Mouse (Mus musculus) forebrain, embryonic 14.5 days (tissue): ENCODE data around the gene Nmnat3. TPM values are rescaled to one million over a fixed set of nuclear protein-coding genes. Genes with fewer than 3 reads are reported as not detected.

Experiments
- ATAC-seq: fragments of 200-750 bp; cut with Nextera tagmentation; 2 replicates; pipeline ENCODE4 v1.8.0; 2017; ENCODE audit warnings: mild to moderate bottlenecking, moderate library complexity
- DNase-seq: peaks from one replicate; pipeline ENCODE4 v3.0.0-alpha.2; 2015; ENCODE audit warnings: low spot score
- H3K27ac ChIP-seq: fragments of 300-500 bp; sonication (generic); 2 replicates; pipeline ENCODE4 v1.5.1; 2014; ENCODE audit warnings: low read depth, mild to moderate bottlenecking, control low read depth, low read length, moderate library complexity
- H3K27me3 ChIP-seq: fragments of 300-500 bp; sonication (generic); replicated peaks from 2 replicates; pipeline ENCODE4 v1.6.1; 2014; ENCODE audit warnings: low read length, control low read depth, mixed read lengths; ENCODE audit not compliant: control insufficient read depth, insufficient read depth
- H3K36me3 ChIP-seq: fragments of 300-500 bp; sonication (generic); 2 replicates; pipeline ENCODE4 v1.6.1; 2014; ENCODE audit warnings: low read length, control low read depth; ENCODE audit not compliant: control insufficient read depth, insufficient read depth
- H3K4me1 ChIP-seq: fragments of 300-500 bp; sonication (generic); 2 replicates; pipeline ENCODE4 v1.6.1; 2014; ENCODE audit warnings: antibody characterized with exemption, low read length, control low read depth; ENCODE audit not compliant: control insufficient read depth, insufficient read depth
- H3K4me2 ChIP-seq: fragments of 300-500 bp; sonication (generic); 2 replicates; pipeline ENCODE4 v1.6.1; 2014; ENCODE audit warnings: mild to moderate bottlenecking, control low read depth, low read length
- H3K4me3 ChIP-seq: fragments of 300-500 bp; sonication (generic); 2 replicates; pipeline ENCODE4 v1.5.1; 2014; ENCODE audit warnings: low read depth, low read length, control low read depth
- H3K9ac ChIP-seq: fragments of 300-500 bp; sonication (generic); 2 replicates; pipeline ENCODE4 v1.6.1; 2014; ENCODE audit warnings: mild to moderate bottlenecking, low read length, control low read depth, moderate library complexity
- H3K9me3 ChIP-seq: fragments of 300-500 bp; sonication (generic); replicated peaks from 2 replicates; pipeline ENCODE4 v1.6.1; 2016; ENCODE audit warnings: low read length, control low read depth, mixed read lengths; ENCODE audit not compliant: control insufficient read depth
- WGBS: fragments of 180-500 bp; shearing (Covaris S2); extraction: QIAGEN DNeasy Blood & Tissue Kit; methylation state at CpG from one replicate; pipeline ENCODE4 v1.1.7; 2014; 5-methylcytosine and 5-hydroxymethylcytosine counted together
- polyA plus RNA-seq: library from polyadenylated mRNA; unstranded; fragments of >200 nt; fragmentation: Nextera tagmentation; extraction: Ambion mirVana; gene quantifications from 2 replicates; pipeline ENCODE4 v1.2.1, GENCODE M21; 2014

The Nmnat3 gene
- polyA plus RNA-seq, 1 experiment from 2014 or later: 2.5 TPM

- Histone ChIP-seq H3K4me2 (no peak overlapping the region), H3K9ac (no peak overlapping the region), H3K4me1 (no peaks in the 10 kb centered on the region), H3K4me3 (no peak overlapping the region), H3K27ac (no peak overlapping the region), H3K36me3 (no peaks in the 10 kb centered on the region), H3K9me3 (no peaks in the 10 kb centered on the region), H3K27me3 (no peaks in the 10 kb centered on the region)
- DNase-seq (peak; percentile 62), ATAC-seq (peak; percentile 61; the same call in 1 of the 2 replicates)
- 79% methylated on average over 13 of the region's 13 CpGs for WGBS
Measured at GRCm38 (mm10) chr9:98367333-98367962, 80.2 kb downstream of the Nmnat3 start.

GRCm38 (mm10) chr9:98369707-98370106 lies 82.5 kb downstream of the Nmnat3 start:
- no peak overlapping the region for H3K9ac ChIP-seq
- 51% methylated on average over 8 of the region's 8 CpGs for WGBS
- no peak overlapping the region for H3K4me3 ChIP-seq
- ATAC-seq (no peak), DNase-seq (no peak)
- no peaks in the 10 kb centered on the region for H3K4me1 ChIP-seq
- no peaks in the 10 kb centered on the region for H3K36me3 ChIP-seq
- no peak overlapping the region for H3K4me2 ChIP-seq
- H3K27ac ChIP-seq: no peak overlapping the region
- no peaks in the 10 kb centered on the region for H3K9me3 ChIP-seq
- no peaks in the 10 kb centered on the region for H3K27me3 ChIP-seq

- WGBS: 92% methylated on average over 5 of the region's 5 CpGs
- H3K27me3 ChIP-seq: no peaks in the 10 kb centered on the region
- no peak for DNase-seq
- no peaks in the 10 kb centered on the region for H3K4me1 ChIP-seq
- no peaks in the 10 kb centered on the region for H3K36me3 ChIP-seq
- H3K4me2 ChIP-seq: no peak overlapping the region
- H3K9ac ChIP-seq: no peak overlapping the region
- no peaks in the 10 kb centered on the region for H3K9me3 ChIP-seq
- H3K27ac ChIP-seq: no peak overlapping the region
- H3K4me3 ChIP-seq: no peak overlapping the region
- ATAC-seq: no peak
Measured at GRCm38 (mm10) chr9:98373358-98373757, 86.1 kb downstream of the Nmnat3 start.

GRCm38 (mm10) chr9:98374897-98375296 lies 87.7 kb downstream of the Nmnat3 start:
- no peak overlapping the region for H3K27ac ChIP-seq
- no peaks in the 10 kb centered on the region for H3K27me3 ChIP-seq
- no peak overlapping the region for H3K4me2 ChIP-seq
- no peak overlapping the region for H3K9ac ChIP-seq
- ATAC-seq (no peak), DNase-seq (no peak)
- H3K36me3 ChIP-seq: no peaks in the 10 kb centered on the region
- H3K4me1 ChIP-seq: no peaks in the 10 kb centered on the region
- no peak overlapping the region for H3K4me3 ChIP-seq
- no peaks in the 10 kb centered on the region for H3K9me3 ChIP-seq
- WGBS: 56% methylated on average over 11 of the region's 11 CpGs

- WGBS: 29% methylated on average over 5 of the region's 5 CpGs
- Histone ChIP-seq H3K4me1 (no peaks in the 10 kb centered on the region), H3K4me2 (no peak overlapping the region), H3K4me3 (no peak overlapping the region), H3K27ac (no peak overlapping the region), H3K36me3 (no peaks in the 10 kb centered on the region), H3K9ac (no peak overlapping the region), H3K9me3 (no peaks in the 10 kb centered on the region), H3K27me3 (no peaks in the 10 kb centered on the region)
- ATAC-seq (no peak), DNase-seq (no peak)
Measured at GRCm38 (mm10) chr9:98375329-98376170, 88.3 kb downstream of the Nmnat3 start.

GRCm38 (mm10) chr9:98379736-98380135 lies 92.5 kb downstream of the Nmnat3 start:
- Histone ChIP-seq H3K36me3 (no peaks in the 10 kb centered on the region), H3K27ac (no peak overlapping the region), H3K9me3 (no peaks in the 10 kb centered on the region), H3K9ac (no peak overlapping the region), H3K4me1 (no peaks in the 10 kb centered on the region), H3K4me2 (no peak overlapping the region), H3K27me3 (no peaks in the 10 kb centered on the region), H3K4me3 (no peak overlapping the region)
- no peak for DNase-seq
- ATAC-seq: no peak
- WGBS: 67% methylated on average over 4 of the region's 4 CpGs

GRCm38 (mm10) chr9:98380593-98380992 lies 93.4 kb downstream of the Nmnat3 start:
- Histone ChIP-seq H3K27me3 (no peaks in the 10 kb centered on the region), H3K9ac (no peak overlapping the region), H3K4me1 (no peaks in the 10 kb centered on the region), H3K4me2 (no peak overlapping the region), H3K27ac (no peak overlapping the region), H3K36me3 (no peaks in the 10 kb centered on the region), H3K9me3 (no peaks in the 10 kb centered on the region), H3K4me3 (no peak overlapping the region)
- WGBS: 94% methylated on average over 9 of the region's 9 CpGs
- ATAC-seq (no peak), DNase-seq (no peak)

- H3K27me3 ChIP-seq: no peaks in the 10 kb centered on the region
- ATAC-seq: no peak
- no peak overlapping the region for H3K9ac ChIP-seq
- no peaks in the 10 kb centered on the region for H3K36me3 ChIP-seq
- no peak overlapping the region for H3K4me3 ChIP-seq
- no peak for DNase-seq
- H3K4me1 ChIP-seq: no peaks in the 10 kb centered on the region
- no peak overlapping the region for H3K27ac ChIP-seq
- H3K4me2 ChIP-seq: no peak overlapping the region
- no peaks in the 10 kb centered on the region for H3K9me3 ChIP-seq
- 79% methylated on average over 10 of the region's 10 CpGs for WGBS
Measured at GRCm38 (mm10) chr9:98387741-98388632, 100.8 kb downstream of the Nmnat3 start.
